Mouse (Mus musculus): Measurements from ENCODE around the gene Ikzf3.

Ikzf3 gene

GRCm38 (mm10) chr11:98446562-98447474, 99.0 kb downstream of the Ikzf3 start:
- in situ Hi-C loops (cut with MboI): no loop called here

- in situ Hi-C loops (cut with MboI): no loop called here
Observed at GRCm38 (mm10) chr11:98446213-98446561, 99.6 kb downstream of the Ikzf3 start, which contains the start of gene Grb7. Gene Grb7 (plus strand): TSS chr11:98446394.

- in situ Hi-C loops (cut with MboI): no loop called here
Observed at GRCm38 (mm10) chr11:98445679-98446078, 100.2 kb downstream of the Ikzf3 start.

GRCm38 (mm10) chr11:98445238-98445637, 100.6 kb downstream of the Ikzf3 start:
- in situ Hi-C loops (cut with MboI): no loop called here

GRCm38 (mm10) chr11:98443688-98444087, 102.1 kb downstream of the Ikzf3 start:
- in situ Hi-C loops (cut with MboI): no loop called here

GRCm38 (mm10) chr11:98438331-98439158, 107.3 kb downstream of the Ikzf3 start, which contains the start of gene Mien1:
Gene Mien1 (minus strand): TSS chr11:98438991.
- in situ Hi-C loops (cut with MboI): no loop called here

GRCm38 (mm10) chr11:98437441-98437840, 108.4 kb downstream of the Ikzf3 start:
- in situ Hi-C loops (cut with MboI): no loop called here

GRCm38 (mm10) chr11:98435723-98436122, 110.1 kb downstream of the Ikzf3 start:
- in situ Hi-C loops (cut with MboI): no loop called here

- in situ Hi-C loops (cut with MboI): no loop called here
Observed at GRCm38 (mm10) chr11:98431743-98432502, 113.9 kb downstream of the Ikzf3 start.

GRCm38 (mm10) chr11:98428436-98428835, 117.4 kb downstream of the Ikzf3 start:
- in situ Hi-C loops (cut with MboI): no loop called here

- in situ Hi-C loops (cut with MboI): no loop called here
Observed at GRCm38 (mm10) chr11:98426592-98426991, 119.2 kb downstream of the Ikzf3 start.

- in situ Hi-C loops (cut with MboI): no loop called here
Observed at GRCm38 (mm10) chr11:98418939-98419547, 126.8 kb downstream of the Ikzf3 start.

GRCm38 (mm10) chr11:98418273-98418672, 127.6 kb downstream of the Ikzf3 start:
- in situ Hi-C loops (cut with MboI): no loop called here

- in situ Hi-C loops (cut with MboI): no loop called here
Observed at GRCm38 (mm10) chr11:98417074-98417473, 128.8 kb downstream of the Ikzf3 start.

Data from mature B cell (primary cell).